Mouse (Mus musculus) testis, adult 2 months (tissue): ENCODE results near the gene Tmie. TPM values are rescaled to one million over a fixed set of nuclear protein-coding genes. Genes with fewer than 3 reads are reported as not detected.

Experiments used
- H3K27ac ChIP-seq: fragments of 200-500 bp; 2 replicates; pipeline ENCODE4 v1.5.1; 2012; ENCODE audit warnings: low read depth, low read length; ENCODE audit not compliant: control insufficient read depth, insufficient read depth
- H3K27me3 ChIP-seq: fragments of 200-500 bp; 2 replicates; pipeline ENCODE4 v1.6.1; 2012; ENCODE audit warnings: mild to moderate bottlenecking, low read length, moderate library complexity; ENCODE audit not compliant: control insufficient read depth, insufficient read depth
- H3K36me3 ChIP-seq: fragments of 200-500 bp; 2 replicates; pipeline ENCODE4 v1.6.1; 2012; ENCODE audit warnings: mild to moderate bottlenecking, low read length; ENCODE audit not compliant: control insufficient read depth, insufficient read depth
- H3K4me1 ChIP-seq: fragments of 200-500 bp; 2 replicates; pipeline ENCODE4 v1.6.1; 2012; ENCODE audit warnings: low read length; ENCODE audit not compliant: control insufficient read depth, insufficient read depth
- H3K4me3 ChIP-seq: fragments of 200-500 bp; 2 replicates; pipeline ENCODE4 v1.5.1; 2012; ENCODE audit warnings: low read depth, mild to moderate bottlenecking, low read length, moderate library complexity, mixed read lengths; ENCODE audit not compliant: control insufficient read depth
- CTCF ChIP-seq: fragments of 200-500 bp; IDR thresholded peaks from 2 replicates; pipeline ENCODE4 v1.5.1; 2012; ENCODE audit warnings: low read depth, mild to moderate bottlenecking, inconsistent platforms, low read length, moderate library complexity; ENCODE audit not compliant: control insufficient read depth, insufficient read depth, insufficient replicate concordance
- POLR2A ChIP-seq: fragments of 200-500 bp; IDR thresholded peaks from 2 replicates; pipeline ENCODE4 v1.6.1; 2012; ENCODE audit warnings: low read depth, mild to moderate bottlenecking, inconsistent platforms, low read length, moderate library complexity; ENCODE audit not compliant: control insufficient read depth
- polyA plus RNA-seq: library from polyadenylated mRNA; depleted of rRNA; stranded (reverse); fragments of >200 nt; gene quantifications from 2 replicates; pipeline ENCODE4 v1.2.3, GENCODE M21; 2012

Tmie gene
- polyA plus RNA-seq, 1 experiment = 1.8 TPM

DNA sequence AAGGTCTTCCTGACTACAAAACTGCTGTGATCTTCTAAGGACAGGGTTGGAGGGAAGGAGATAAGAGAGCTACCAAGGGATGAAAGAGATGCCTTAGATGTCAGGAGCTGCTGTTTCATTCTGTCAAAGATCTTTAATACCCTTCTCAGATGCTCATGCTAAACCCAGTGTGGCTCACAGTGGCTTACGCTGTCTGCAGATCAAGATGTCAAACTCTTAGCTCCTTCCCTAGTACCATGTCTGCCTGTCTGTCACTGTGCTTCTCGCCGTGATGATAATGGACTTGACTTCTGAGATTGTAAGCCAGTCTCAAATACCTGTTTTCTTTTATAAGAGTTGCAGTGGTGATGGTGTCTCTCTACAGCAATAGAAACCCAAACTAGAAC is 28.7 kb upstream of the Tmie start:
- Histone ChIP-seq H3K27me3 (no peaks in the 10 kb centered on the region), H3K36me3 (no peaks in the 10 kb centered on the region), H3K27ac (no peak overlapping the region), H3K4me1 (peaks cover 2% of the 10 kb centered on the region), H3K4me3 (no peak overlapping the region)
- TF ChIP-seq POLR2A (no peak), CTCF (no peak)

DNA sequence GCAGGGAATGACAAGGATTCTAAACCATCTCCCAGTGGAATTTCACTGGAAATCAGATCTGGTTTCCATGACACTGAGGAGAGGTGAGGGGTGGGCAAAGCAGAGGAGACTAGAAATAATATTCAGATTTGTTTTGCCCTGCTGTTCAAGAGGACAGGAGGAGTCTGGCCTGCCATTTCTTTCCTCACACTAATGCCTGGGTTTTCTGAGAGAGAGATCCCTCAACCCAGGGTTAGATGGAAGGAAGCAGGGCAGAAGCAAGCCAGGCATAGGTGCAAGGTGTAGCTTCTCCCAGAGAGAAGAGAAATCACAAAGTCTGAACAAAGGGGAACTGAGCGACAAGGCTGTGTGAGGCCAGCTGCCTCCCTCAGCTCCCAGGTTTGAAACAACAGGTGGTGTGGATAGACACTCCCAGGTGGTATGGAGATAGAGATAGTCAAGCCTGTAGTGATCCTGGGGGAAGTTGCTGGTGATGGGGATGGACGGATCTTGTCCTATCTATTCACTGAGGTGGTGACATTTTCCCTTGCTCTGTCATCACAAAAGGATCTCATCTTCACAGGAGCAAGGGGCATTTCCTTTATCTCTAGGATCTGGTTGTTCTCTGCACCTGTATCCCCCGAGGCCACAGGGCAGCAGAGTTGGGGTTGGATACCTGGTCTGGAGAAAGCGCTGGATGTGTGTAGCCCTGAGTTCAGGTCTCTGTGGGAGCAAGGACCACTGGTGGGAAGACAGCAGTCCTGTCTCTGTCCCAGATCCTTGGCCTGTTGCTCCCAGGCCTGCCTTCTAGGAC is 28.1 kb upstream of the Tmie start:
- H3K27ac ChIP-seq = no peak overlapping the region
- TF ChIP-seq POLR2A (no peak), CTCF (no peak)
- no peak overlapping the region for H3K4me3 ChIP-seq
- H3K4me1 ChIP-seq = peaks cover 2% of the 10 kb centered on the region
- H3K27me3 ChIP-seq = no peaks in the 10 kb centered on the region
- no peaks in the 10 kb centered on the region for H3K36me3 ChIP-seq

DNA sequence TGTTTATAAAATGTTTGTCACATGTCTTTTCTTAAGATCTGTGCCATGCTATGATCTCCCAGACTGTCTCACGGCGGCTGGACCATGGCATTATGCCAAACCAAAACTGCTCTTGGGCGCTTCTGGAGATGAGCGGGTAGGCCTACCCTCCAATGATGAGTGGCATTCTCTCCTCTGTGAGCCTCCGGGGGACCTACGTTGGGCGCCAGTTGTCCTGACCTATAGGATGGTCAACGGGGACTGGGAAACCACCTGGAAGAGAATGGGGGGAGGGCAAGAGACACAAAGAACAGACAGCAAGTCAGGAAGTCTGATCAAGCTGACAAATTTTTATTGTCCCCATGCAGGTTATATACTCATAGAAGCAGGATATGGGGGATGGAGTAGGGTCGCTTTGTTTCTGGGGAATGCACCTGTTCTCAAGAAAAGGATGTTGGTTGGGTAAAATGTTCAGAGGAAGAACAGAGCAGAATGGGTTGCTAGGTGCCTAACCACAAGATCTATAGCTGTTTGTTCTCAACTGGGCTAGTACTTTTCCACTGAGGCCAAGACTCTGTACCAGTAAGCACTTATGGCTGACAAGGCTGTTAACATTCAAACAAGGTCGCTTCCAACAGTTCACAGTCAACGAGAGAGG is 27.4 kb upstream of the Tmie start:
- H3K36me3 ChIP-seq = no peaks in the 10 kb centered on the region

DNA sequence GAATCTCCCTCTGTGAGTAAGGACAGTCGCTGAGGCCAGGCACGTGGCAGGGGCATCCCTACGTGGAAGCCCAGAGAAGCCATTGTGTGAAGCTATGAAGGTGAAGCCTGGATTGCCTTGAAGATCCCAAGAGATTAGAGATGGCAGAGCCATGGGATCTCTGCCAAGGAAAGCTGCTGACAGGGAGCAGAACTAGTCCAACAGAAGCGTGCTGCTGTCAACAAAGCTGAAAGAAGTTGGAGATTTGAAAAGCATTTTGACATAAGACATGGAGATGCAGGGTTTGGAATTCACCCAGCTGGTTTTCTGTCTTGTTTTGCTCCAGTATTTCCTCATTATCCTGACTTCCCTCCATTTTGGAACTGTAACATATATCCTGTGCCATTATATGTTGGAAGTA is 22.4 kb upstream of the Tmie start:
- Histone ChIP-seq H3K4me3 (no peak overlapping the region), H3K4me1 (peaks cover 2% of the 10 kb centered on the region; the same call in 1 of the 2 replicates), H3K27me3 (no peaks in the 10 kb centered on the region), H3K36me3 (no peaks in the 10 kb centered on the region), H3K27ac (no peak overlapping the region)
- TF ChIP-seq CTCF (no peak), POLR2A (no peak)

More for the DNA sequence above, 27.4 kb upstream of the Tmie start:
- TF ChIP-seq CTCF (no peak), POLR2A (no peak)
- Histone ChIP-seq H3K27ac (no peak overlapping the region), H3K4me1 (peaks cover 2% of the 10 kb centered on the region), H3K27me3 (no peaks in the 10 kb centered on the region), H3K4me3 (no peak overlapping the region)

DNA sequence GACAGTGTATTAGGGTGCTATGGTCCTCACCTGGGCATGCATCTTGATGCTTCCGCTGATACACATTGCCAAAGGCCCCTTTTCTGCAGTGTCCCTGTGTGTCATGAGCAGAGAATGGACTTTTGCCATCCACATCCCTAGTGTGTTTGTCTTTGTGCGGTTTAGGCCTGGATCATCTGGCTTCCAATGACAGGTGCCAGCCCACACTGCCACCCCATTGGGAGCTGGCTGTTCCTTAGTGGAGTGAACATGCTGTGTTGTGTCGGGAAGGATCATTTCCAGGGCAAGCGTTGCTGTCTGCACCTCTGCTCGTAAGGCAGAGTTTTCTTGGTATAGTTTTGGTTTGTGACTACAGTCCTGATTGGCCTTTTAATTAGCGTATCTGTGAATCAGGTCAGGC is 21.3 kb upstream of the Tmie start:
- Histone ChIP-seq H3K36me3 (no peaks in the 10 kb centered on the region), H3K4me1 (no peaks in the 10 kb centered on the region; the same call in 1 of the 2 replicates), H3K27ac (no peak overlapping the region), H3K4me3 (no peak overlapping the region), H3K27me3 (no peaks in the 10 kb centered on the region)
- TF ChIP-seq POLR2A (no peak), CTCF (no peak)

DNA sequence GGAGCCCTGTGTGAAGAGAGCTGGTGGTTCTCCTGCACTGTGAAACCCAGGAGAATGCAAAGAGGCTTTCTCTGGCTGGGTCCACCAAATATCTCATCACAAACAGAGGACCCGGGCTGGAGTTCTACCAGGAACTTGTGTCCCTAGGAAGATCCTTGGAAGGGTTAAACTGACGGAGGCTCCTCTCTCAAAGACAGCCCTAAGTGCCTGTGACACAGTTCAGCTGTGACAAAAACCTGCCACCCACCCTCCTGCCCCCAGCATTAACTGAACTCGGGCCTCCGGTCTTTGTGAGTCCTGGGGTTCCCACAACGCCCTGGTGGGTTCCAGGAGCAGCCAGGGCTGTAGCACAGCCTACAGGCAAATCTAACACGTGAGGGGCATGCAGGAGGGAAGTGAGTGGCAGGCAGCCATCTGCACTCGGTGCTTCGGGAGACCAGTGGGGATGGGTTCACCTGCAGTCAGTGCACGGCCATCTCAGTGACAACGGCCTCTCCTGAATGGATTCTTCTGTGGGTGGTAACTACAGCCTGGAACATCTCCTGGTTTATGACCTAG is 19.6 kb upstream of the Tmie start:
- H3K27ac ChIP-seq = no peak overlapping the region
- no peaks in the 10 kb centered on the region for H3K27me3 ChIP-seq
- no peaks in the 10 kb centered on the region for H3K36me3 ChIP-seq
- no peak for TF ChIP-seq POLR2A
- TF ChIP-seq CTCF = no peak
- H3K4me3 ChIP-seq = no peak overlapping the region
- H3K4me1 ChIP-seq = no peaks in the 10 kb centered on the region; the same call in 1 of the 2 replicates

DNA sequence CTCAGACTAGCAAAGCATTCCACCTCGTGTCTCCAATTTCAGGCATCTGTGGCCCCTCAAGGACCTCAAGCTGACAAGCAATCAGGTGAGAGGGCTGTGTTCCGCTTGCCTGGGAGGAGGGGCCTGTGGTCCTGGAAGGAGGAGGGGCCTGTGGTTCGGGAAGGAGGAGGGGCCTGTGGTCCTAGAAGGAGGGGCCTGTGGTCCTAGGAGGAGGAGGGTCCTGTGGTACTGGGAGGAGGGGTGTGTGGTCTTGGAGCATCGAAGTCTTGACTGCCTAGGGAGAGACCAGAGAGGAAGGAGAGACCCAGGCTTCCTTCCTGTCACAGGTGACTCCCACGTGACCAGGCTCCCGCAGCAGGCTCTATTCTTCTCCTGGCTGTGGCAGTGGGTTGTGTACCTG is 16.7 kb upstream of the Tmie start:
- Histone ChIP-seq H3K27me3 (no peaks in the 10 kb centered on the region), H3K4me1 (no peaks in the 10 kb centered on the region; the same call in 1 of the 2 replicates), H3K36me3 (no peaks in the 10 kb centered on the region), H3K27ac (no peak overlapping the region), H3K4me3 (no peak overlapping the region)
- TF ChIP-seq POLR2A = no peak
- TF ChIP-seq CTCF = no peak
